Mouse (Mus musculus): ENCODE results near the gene Il1rap. TPM values are rescaled to one million over a fixed set of nuclear protein-coding genes. Genes with fewer than 3 reads are reported as not detected.

The Il1rap gene
- total RNA-seq, 1 experiment from 2014 or later = 16.9 TPM

GRCm38 (mm10) chr16:26612499-26613220, 31.2 kb downstream of the Il1rap start:
- DNase-seq = no peak

GRCm38 (mm10) chr16:26623141-26623540, 41.6 kb downstream of the Il1rap start:
- DNase-seq = no peak

GRCm38 (mm10) chr16:26626065-26626464, 44.6 kb downstream of the Il1rap start:
- DNase-seq = no peak

GRCm38 (mm10) chr16:26634800-26635199, 53.3 kb downstream of the Il1rap start:
- DNase-seq = no peak

GRCm38 (mm10) chr16:26643077-26643476, 61.6 kb downstream of the Il1rap start:
- no peak for DNase-seq

- DNase-seq = no peak
Observed at GRCm38 (mm10) chr16:26646066-26646465, 64.6 kb downstream of the Il1rap start.

GRCm38 (mm10) chr16:26647036-26647435, 65.5 kb downstream of the Il1rap start:
- DNase-seq = no peak

- no peak for DNase-seq
Observed at GRCm38 (mm10) chr16:26662722-26663436, 81.4 kb downstream of the Il1rap start.

GRCm38 (mm10) chr16:26666401-26666800, 84.9 kb downstream of the Il1rap start:
- DNase-seq = no peak

GRCm38 (mm10) chr16:26669081-26669480, 87.6 kb downstream of the Il1rap start:
- no peak for DNase-seq

- DNase-seq = no peak
Observed at GRCm38 (mm10) chr16:26680381-26680780, 98.9 kb downstream of the Il1rap start.

- no peak for DNase-seq
Observed at GRCm38 (mm10) chr16:26689771-26690170, 108.3 kb downstream of the Il1rap start.

GRCm38 (mm10) chr16:26691294-26691693, 109.8 kb downstream of the Il1rap start:
- DNase-seq = no peak

- DNase-seq = no peak
Observed at GRCm38 (mm10) chr16:26698076-26698475, 116.6 kb downstream of the Il1rap start.

- DNase-seq = no peak
Observed at GRCm38 (mm10) chr16:26700440-26701103, 119.1 kb downstream of the Il1rap start.

- no peak for DNase-seq
Observed at GRCm38 (mm10) chr16:26705658-26706371, 124.3 kb downstream of the Il1rap start.

GRCm38 (mm10) chr16:26706503-26706902, 125.0 kb downstream of the Il1rap start:
- DNase-seq = no peak

GRCm38 (mm10) chr16:26710922-26711321, 129.4 kb downstream of the Il1rap start:
- no peak for DNase-seq

GRCm38 (mm10) chr16:26713538-26714316, 132.2 kb downstream of the Il1rap start:
- DNase-seq = no peak

GRCm38 (mm10) chr16:26722464-26722863, 141.0 kb downstream of the Il1rap start:
- DNase-seq = no peak

- no peak for DNase-seq
Observed at GRCm38 (mm10) chr16:26723952-26724747, 142.6 kb downstream of the Il1rap start.
